Mouse (Mus musculus) ES-E14 (cell line): Measurements from ENCODE around the gene Krt88.

ENCODE experiments used
- CHD2 ChIP-seq: IDR thresholded peaks from 2 replicates; pipeline ENCODE4 v1.6.1; 2014; ENCODE audit warnings: mild to moderate bottlenecking, low read depth, low read length, inconsistent platforms
- MAFK ChIP-seq: IDR thresholded peaks from 2 replicates; pipeline ENCODE4 v1.6.1; 2014; ENCODE audit warnings: mild to moderate bottlenecking, low read depth, low read length, inconsistent platforms; ENCODE audit not compliant: insufficient read depth
- ZC3H11A ChIP-seq: IDR thresholded peaks from 2 replicates; pipeline ENCODE4 v1.6.1; 2012; ENCODE audit warnings: low read depth, mild to moderate bottlenecking, inconsistent platforms, low read length, borderline replicate concordance
- ZNF384 ChIP-seq: IDR thresholded peaks from 2 replicates; pipeline ENCODE4 v1.6.1; 2012; ENCODE audit warnings: low read depth, low read length, inconsistent platforms

- no peak for TF ChIP-seq ZNF384
- no peak for TF ChIP-seq CHD2
- no peak for TF ChIP-seq ZC3H11A
- no peak for TF ChIP-seq MAFK
Observed at GRCm38 (mm10) chr15:101414807-101415565, 32.6 kb upstream of the Krt88 start.
